Mouse (Mus musculus) intestine, postnatal 0 days (tissue): ENCODE data around the gene Pgpep1. TPM values are rescaled to one million over a fixed set of nuclear protein-coding genes. Genes with fewer than 3 reads are reported as not detected.

Source experiments
- ATAC-seq: fragments of 200-750 bp; cut with Nextera tagmentation; 2 replicates; pipeline ENCODE4 v1.8.0; 2017; ENCODE audit warnings: mild to moderate bottlenecking, moderate TSS enrichment, moderate library complexity
- H3K27ac ChIP-seq: fragments of 300-500 bp; sonication (generic); 2 replicates; pipeline ENCODE4 v1.5.1; 2014; ENCODE audit warnings: mild to moderate bottlenecking, low read depth, low read length, moderate library complexity
- H3K27me3 ChIP-seq: fragments of 300-500 bp; sonication (generic); replicated peaks from 2 replicates; pipeline ENCODE4 v1.6.1; 2014; ENCODE audit warnings: low read length, mixed read lengths; ENCODE audit not compliant: control insufficient read depth, insufficient read depth
- H3K36me3 ChIP-seq: fragments of 300-500 bp; sonication (generic); 2 replicates; pipeline ENCODE4 v1.6.1; 2014; ENCODE audit warnings: mild to moderate bottlenecking, moderate library complexity; ENCODE audit not compliant: control insufficient read depth, insufficient read depth
- H3K4me1 ChIP-seq: fragments of 300-500 bp; sonication (generic); replicated peaks from 2 replicates; pipeline ENCODE4 v1.6.1; 2014; ENCODE audit warnings: antibody characterized with exemption, low read length, mixed read lengths; ENCODE audit not compliant: control insufficient read depth, insufficient read depth
- H3K4me2 ChIP-seq: fragments of 300-500 bp; sonication (generic); replicated peaks from 2 replicates; pipeline ENCODE4 v1.6.1; 2014; ENCODE audit warnings: low read depth, mild to moderate bottlenecking, moderate library complexity
- H3K4me3 ChIP-seq: fragments of 300-500 bp; sonication (generic); 2 replicates; pipeline ENCODE4 v1.5.1; 2014; ENCODE audit warnings: low read depth, low read length
- H3K9ac ChIP-seq: fragments of 300-500 bp; sonication (generic); 2 replicates; pipeline ENCODE4 v1.6.1; 2014; ENCODE audit warnings: mild to moderate bottlenecking, low read depth, low read length
- H3K9me3 ChIP-seq: fragments of 300-500 bp; sonication (generic); 2 replicates; pipeline ENCODE4 v1.6.1; 2016; ENCODE audit warnings: mixed run types; ENCODE audit not compliant: control insufficient read depth
- CTCF ChIP-seq: sonication (generic); IDR thresholded peaks from 2 replicates; pipeline ENCODE4 v1.5.1; 2016; ENCODE audit warnings: low read depth, mild to moderate bottlenecking, control low read depth, antibody characterized with exemption, moderate library complexity
- WGBS: fragments of 180-500 bp; shearing (Covaris S2); extraction: QIAGEN DNeasy Blood & Tissue Kit; methylation state at CpG from one replicate; pipeline ENCODE4 v1.1.7; 2014; 5-methylcytosine and 5-hydroxymethylcytosine counted together
- polyA plus RNA-seq: library from polyadenylated mRNA; unstranded; fragments of >200 nt; fragmentation: Nextera tagmentation; extraction: Ambion mirVana; gene quantifications from 2 replicates; pipeline ENCODE4 v1.2.1, GENCODE M21; 2015

The Pgpep1 gene
- polyA plus RNA-seq, 1 experiment from 2014 or later = 79.0 TPM

DNA sequence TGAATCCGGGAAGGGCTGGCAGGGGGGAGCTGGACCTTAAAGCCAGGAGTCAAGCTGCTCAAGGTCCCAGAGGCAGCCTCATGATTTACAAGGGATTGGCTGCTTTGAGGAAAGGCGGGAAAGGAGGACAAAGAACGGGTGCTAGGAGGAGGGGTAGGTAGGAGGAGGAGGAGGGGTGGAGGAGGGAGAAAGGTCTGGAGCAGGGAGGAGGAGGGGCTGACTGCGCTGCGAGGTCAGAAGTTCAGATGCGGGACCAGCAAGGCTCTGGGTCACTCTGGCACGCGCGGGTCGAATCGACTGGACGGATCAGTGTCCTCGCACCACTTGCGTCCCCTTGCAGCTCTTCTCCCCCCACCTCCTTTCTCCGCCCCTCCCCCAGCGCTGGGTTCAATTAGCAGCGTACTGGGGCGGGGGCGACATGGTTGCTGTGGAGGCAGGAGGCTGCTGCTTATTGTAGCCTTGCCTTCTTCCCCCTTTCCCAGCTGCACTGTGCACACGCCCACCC is 31.6 kb upstream of the Pgpep1 start:
- 0 out of 2 replicates have a peak, but pooled peaks have one; percentile 1 for ATAC-seq
- no peak for TF ChIP-seq CTCF
- H3K27me3 ChIP-seq = no peaks in the 10 kb centered on the region
- 0 out of 2 replicates have a peak overlapping the region, but pooled peaks have one; percentile 11 for H3K4me3 ChIP-seq
- H3K36me3 ChIP-seq = no peaks in the 10 kb centered on the region
- peak overlapping the region; percentile 17; the same call in 1 of the 2 replicates for H3K9ac ChIP-seq
- 2% methylated on average over 20 of the region's 20 CpGs for WGBS
- no peaks in the 10 kb centered on the region for H3K9me3 ChIP-seq
- peaks cover 11% of the 10 kb centered on the region; the same call in 1 of the 2 replicates for H3K4me1 ChIP-seq
- no peak overlapping the region for H3K27ac ChIP-seq
- peak overlapping the region; percentile 60 for H3K4me2 ChIP-seq

DNA sequence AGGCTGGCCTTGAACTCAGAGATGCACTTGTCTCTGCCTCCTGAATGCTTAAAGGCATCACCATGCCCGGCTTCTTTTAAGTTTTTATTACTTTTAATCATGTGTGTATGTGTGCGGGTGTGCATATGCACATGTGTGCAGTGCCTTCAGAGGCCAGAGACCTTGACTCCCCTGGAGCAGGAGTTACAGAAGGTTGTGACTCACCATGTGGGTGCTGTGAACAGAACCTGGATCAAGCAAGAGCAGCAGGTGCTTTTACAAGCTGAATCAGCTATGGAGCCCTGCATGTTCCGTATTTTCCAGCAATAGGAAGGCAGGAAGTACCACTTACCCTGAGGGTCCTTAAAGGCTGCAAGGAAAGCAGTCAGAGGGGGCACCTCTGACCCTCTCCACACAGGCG is 31.0 kb upstream of the Pgpep1 start:
- H3K27me3 ChIP-seq = no peaks in the 10 kb centered on the region
- peak overlapping the region; percentile 60 for H3K4me2 ChIP-seq
- 64% methylated on average over 4 of the region's 4 CpGs for WGBS
- no peaks in the 10 kb centered on the region for H3K36me3 ChIP-seq
- H3K4me1 ChIP-seq = peaks cover 8% of the 10 kb centered on the region; the same call in 1 of the 2 replicates
- ATAC-seq = no peak
- no peak for TF ChIP-seq CTCF
- no peak overlapping the region for H3K4me3 ChIP-seq
- no peaks in the 10 kb centered on the region for H3K9me3 ChIP-seq
- no peak overlapping the region for H3K27ac ChIP-seq
- H3K9ac ChIP-seq = no peak overlapping the region

GRCm38 (mm10) chr8:70689892-70690390 is 29.8 kb upstream of the Pgpep1 start:
- no peaks in the 10 kb centered on the region for H3K36me3 ChIP-seq
- H3K9ac ChIP-seq = no peak overlapping the region
- H3K9me3 ChIP-seq = no peaks in the 10 kb centered on the region
- no peak for ATAC-seq
- no peak for TF ChIP-seq CTCF
- 78% methylated on average over 5 of the region's 5 CpGs for WGBS
- H3K27ac ChIP-seq = no peak overlapping the region
- no peak overlapping the region for H3K4me3 ChIP-seq
- 0 out of 2 replicates have a peak, but pooled peaks cover 2% of the 10 kb centered on the region for H3K4me1 ChIP-seq
- no peak overlapping the region for H3K4me2 ChIP-seq
- no peaks in the 10 kb centered on the region for H3K27me3 ChIP-seq

DNA sequence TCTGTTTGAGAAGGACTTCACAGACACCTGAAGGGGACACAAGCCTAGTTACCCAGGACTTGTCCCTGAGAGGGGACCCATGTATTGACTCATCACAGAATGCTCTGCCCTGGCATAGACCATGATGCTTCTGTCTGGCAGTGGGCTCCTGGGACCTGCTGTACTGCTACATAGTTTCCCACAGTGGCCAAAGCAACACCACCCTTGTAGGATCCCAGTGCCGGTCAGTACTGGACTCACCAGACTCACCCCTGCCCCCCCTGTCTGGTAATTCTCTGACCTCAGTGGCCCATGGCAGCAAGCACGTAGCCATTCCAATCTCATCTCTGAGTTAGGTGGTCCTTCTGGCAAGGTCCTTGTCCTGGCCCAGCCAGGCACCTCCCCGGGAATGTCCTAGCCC is 27.9 kb upstream of the Pgpep1 start:
- Histone ChIP-seq H3K27me3 (no peaks in the 10 kb centered on the region), H3K4me3 (no peak overlapping the region), H3K9me3 (no peaks in the 10 kb centered on the region), H3K4me2 (no peak overlapping the region), H3K27ac (no peak overlapping the region), H3K4me1 (0 out of 2 replicates have a peak, but pooled peaks cover 2% of the 10 kb centered on the region), H3K9ac (no peak overlapping the region), H3K36me3 (no peaks in the 10 kb centered on the region)
- WGBS = 94% methylated on average over 3 of the region's 3 CpGs
- ATAC-seq = no peak
- no peak for TF ChIP-seq CTCF

- Histone ChIP-seq H3K27ac (no peak overlapping the region), H3K27me3 (no peaks in the 10 kb centered on the region), H3K4me2 (no peak overlapping the region), H3K9ac (no peak overlapping the region), H3K4me1 (peaks cover 3% of the 10 kb centered on the region; the same call in 1 of the 2 replicates), H3K9me3 (no peaks in the 10 kb centered on the region), H3K36me3 (no peaks in the 10 kb centered on the region), H3K4me3 (no peak overlapping the region)
- ATAC-seq = no peak
- 61% methylated on average over 8 of the region's 8 CpGs for WGBS
- no peak for TF ChIP-seq CTCF
Observed at GRCm38 (mm10) chr8:70687576-70687975, 27.4 kb upstream of the Pgpep1 start.

DNA sequence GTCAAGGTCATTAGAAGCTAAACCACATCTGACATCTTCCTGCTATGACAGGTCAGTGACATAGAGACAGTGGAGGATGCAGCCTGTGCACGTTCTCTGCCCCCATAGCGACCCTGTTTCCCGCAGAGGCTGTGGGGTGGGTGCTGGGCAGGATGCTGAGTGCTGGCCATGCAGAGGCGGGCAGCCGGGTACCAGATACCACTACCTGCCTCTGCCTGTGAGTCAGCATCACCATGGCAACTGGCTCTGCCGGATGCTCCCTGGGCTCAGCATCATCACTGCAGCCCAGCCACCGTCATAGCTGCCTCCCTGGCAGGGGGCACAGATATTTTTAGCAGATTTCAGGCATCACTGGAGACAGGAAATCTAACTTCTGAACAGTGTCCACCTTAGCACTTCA is 24.1 kb upstream of the Pgpep1 start:
- 55% methylated on average over 7 of the region's 7 CpGs for WGBS
- no peak overlapping the region for H3K27ac ChIP-seq

More for the DNA sequence above, 24.1 kb upstream of the Pgpep1 start:
- Histone ChIP-seq H3K27me3 (no peaks in the 10 kb centered on the region), H3K4me1 (peaks cover 7% of the 10 kb centered on the region; the same call in 1 of the 2 replicates), H3K9ac (no peak overlapping the region), H3K4me2 (no peak overlapping the region), H3K36me3 (no peaks in the 10 kb centered on the region), H3K4me3 (no peak overlapping the region), H3K9me3 (no peaks in the 10 kb centered on the region)
- TF ChIP-seq CTCF = no peak
- no peak for ATAC-seq
